Mouse (Mus musculus) bone marrow, adult 2 months (tissue): Measurements from ENCODE around the gene Pigm.

ENCODE experiments used
- CTCF ChIP-seq: fragments of 200-500 bp; IDR thresholded peaks from 2 replicates; pipeline ENCODE4 v1.5.1; 2011; ENCODE audit warnings: low read length, control low read depth; ENCODE audit not compliant: control insufficient read depth, insufficient read depth
- POLR2A ChIP-seq: fragments of 200-500 bp; IDR thresholded peaks from 2 replicates; pipeline ENCODE4 v1.6.1; 2011; ENCODE audit warnings: low read depth, mild to moderate bottlenecking, control low read depth, low read length, borderline replicate concordance; ENCODE audit not compliant: control insufficient read depth

- TF ChIP-seq CTCF (no peak), POLR2A (no peak)
Measured at GRCm38 (mm10) chr1:172406077-172406706, 29.8 kb downstream of the Pigm start.
